In genomic region chr12:110421361-110421760, GRCm38 (mm10) we compare ENCODE assay signal across 27 mouse cellular contexts.
"Had no signal": no experiment of that assay in that cellular context is flagged by ENCODE, and none has a peak within 500 bp of the region (broad histone marks: within the 10 kb centered on the region; RNA-seq: fewer than 3 reads in every experiment).

No protein-coding gene starts in this region.

- H3K9me3 ChIP-seq: embryonic facial prominence, embryonic 10.5 days; embryonic facial prominence, embryonic 12.5 days; embryonic facial prominence, embryonic 13.5 days; embryonic facial prominence, embryonic 15.5 days; forebrain, embryonic 10.5 days; forebrain, embryonic 12.5 days; forebrain, embryonic 13.5 days; forebrain, embryonic 15.5 days had no signal

- H3K27ac ChIP-seq: embryonic facial prominence, embryonic 10.5 days; embryonic facial prominence, embryonic 12.5 days; embryonic facial prominence, embryonic 13.5 days; embryonic facial prominence, embryonic 15.5 days; forebrain, embryonic 10.5 days; forebrain, embryonic 12.5 days; forebrain, embryonic 13.5 days; forebrain, embryonic 15.5 days; gastrocnemius, adult 2 months; heart, adult 2 months had no signal

- H3K36me3 ChIP-seq: embryonic facial prominence, embryonic 10.5 days; embryonic facial prominence, embryonic 12.5 days; embryonic facial prominence, embryonic 13.5 days; embryonic facial prominence, embryonic 15.5 days; forebrain, embryonic 10.5 days; forebrain, embryonic 12.5 days; forebrain, embryonic 15.5 days had no signal

- H3K4me1 ChIP-seq: embryonic facial prominence, embryonic 12.5 days; embryonic facial prominence, embryonic 13.5 days; embryonic facial prominence, embryonic 15.5 days; forebrain, embryonic 12.5 days; forebrain, embryonic 13.5 days had no signal

- H3K27me3 ChIP-seq: embryonic facial prominence, embryonic 15.5 days; forebrain, embryonic 15.5 days had no signal

- H3K4me2 ChIP-seq: embryonic facial prominence, embryonic 12.5 days; embryonic facial prominence, embryonic 13.5 days; embryonic facial prominence, embryonic 15.5 days; forebrain, embryonic 12.5 days; forebrain, embryonic 13.5 days; forebrain, embryonic 15.5 days had no signal

- H3K4me3 ChIP-seq: embryonic facial prominence, embryonic 10.5 days; embryonic facial prominence, embryonic 12.5 days; embryonic facial prominence, embryonic 13.5 days; embryonic facial prominence, embryonic 15.5 days; erythroblast, embryonic 14.5 days; forebrain, embryonic 10.5 days; forebrain, embryonic 12.5 days; forebrain, embryonic 13.5 days; forebrain, embryonic 15.5 days; gastrocnemius, adult 2 months; heart, adult 2 months had no signal

- H3K9ac ChIP-seq: embryonic facial prominence, embryonic 12.5 days; embryonic facial prominence, embryonic 13.5 days; embryonic facial prominence, embryonic 15.5 days; forebrain, embryonic 12.5 days; forebrain, embryonic 13.5 days; forebrain, embryonic 15.5 days; forebrain, postnatal 0 days had no signal

- ATAC-seq: forebrain, embryonic 13.5 days; forebrain, embryonic 14.5 days; forebrain, embryonic 15.5 days; forebrain, embryonic 16.5 days; forebrain, postnatal 0 days had no signal

- DNase-seq: cerebellum, adult 9-10 months; cerebellum, adult 9-11 months; cerebellum, postnatal 10 days; cerebellum, postnatal 14 days; cerebellum, postnatal 25 days; cerebellum, postnatal 36 days; embryo, embryonic 11 days; forebrain, postnatal 0 days; gastrocnemius, adult 2 months; gastrocnemius, postnatal 10 days; gastrocnemius, postnatal 14 days; gastrocnemius, postnatal 25 days; gastrocnemius, postnatal 36 days; heart, adult 11 months; heart, adult 18-20 months; heart, adult 2 months had no signal
